Mouse (Mus musculus) ES-Bruce4 (cell line): ENCODE measurements around the gene 3830403N18Rik. TPM values are rescaled to one million over a fixed set of nuclear protein-coding genes. Genes with fewer than 3 reads are reported as not detected.
"Not testable (repeated sequence)": the region's sequence is repeated elsewhere in the genome, so short reads cannot be mapped to it uniquely, and the experiment has no call there.

ENCODE experiments used
- H3K27ac ChIP-seq: 2 replicates; pipeline ENCODE4 v1.5.1; 2012; ENCODE audit warnings: low read length, inconsistent platforms; ENCODE audit not compliant: insufficient read depth
- H3K27me3 ChIP-seq: 2 replicates; pipeline ENCODE4 v1.6.1; 2012; ENCODE audit warnings: mild to moderate bottlenecking, low read length, inconsistent platforms; ENCODE audit not compliant: control insufficient read depth, poor library complexity, insufficient read depth, severe bottlenecking
- H3K36me3 ChIP-seq: 2 replicates; pipeline ENCODE4 v1.6.1; 2012; ENCODE audit warnings: inconsistent platforms, mild to moderate bottlenecking, low read length, moderate library complexity; ENCODE audit not compliant: control insufficient read depth, poor library complexity, insufficient read depth, severe bottlenecking
- H3K4me1 ChIP-seq: one replicate; pipeline ENCODE4 v1.8.1; 2011; ENCODE audit warnings: low read length; ENCODE audit not compliant: control insufficient read depth, insufficient read depth
- H3K4me3 ChIP-seq: 2 replicates; pipeline ENCODE4 v1.5.1; 2011; ENCODE audit warnings: low read depth, mild to moderate bottlenecking, low read length
- H3K9ac ChIP-seq: 2 replicates; pipeline ENCODE4 v1.6.1; 2012; ENCODE audit warnings: low read depth, mild to moderate bottlenecking, inconsistent platforms; ENCODE audit not compliant: poor library complexity, severe bottlenecking
- H3K9me3 ChIP-seq: replicated peaks from 2 replicates; pipeline ENCODE4 v1.6.1; 2012; ENCODE audit warnings: mild to moderate bottlenecking, low read length, inconsistent platforms; ENCODE audit not compliant: control insufficient read depth, poor library complexity, insufficient read depth, severe bottlenecking
- CTCF ChIP-seq: IDR thresholded peaks from one replicate; pipeline ENCODE4 v1.8.1; 2011; ENCODE audit warnings: low read depth, low read length
- EP300 ChIP-seq: IDR thresholded peaks from 2 replicates; pipeline ENCODE4 v1.6.1; 2011; ENCODE audit warnings: low read depth, low read length; ENCODE audit not compliant: insufficient read depth
- POLR2A ChIP-seq: IDR thresholded peaks from one replicate; pipeline ENCODE4 v1.8.1; 2011; ENCODE audit warnings: low read length; ENCODE audit not compliant: insufficient read depth
- polyA plus RNA-seq: library from polyadenylated mRNA; stranded (reverse); fragments of >200 nt; gene quantifications from 2 replicates; pipeline ENCODE4 v1.2.4, GENCODE M21; 2011; ENCODE audit warnings: low read depth; ENCODE audit not compliant: missing spikeins, insufficient read depth, insufficient read length

Gene 3830403N18Rik
- not detected in 2 replicates for polyA plus RNA-seq

- H3K36me3 ChIP-seq, H3K4me3 ChIP-seq, H3K4me1 ChIP-seq, H3K27me3 ChIP-seq, H3K9me3 ChIP-seq, H3K9ac ChIP-seq, H3K27ac ChIP-seq: not testable (repeated sequence)
These were observed at the start of gene 3830403N18Rik for GRCm38 (mm10) chrX:56136336-56136909. TSS of gene 3830403N18Rik (plus strand) at chrX:56136572.

GRCm38 (mm10) chrX:56151396-56151795 is 15.0 kb downstream of the 3830403N18Rik start:
- no peak overlapping the region for H3K9ac ChIP-seq
- H3K4me3 ChIP-seq, result no peak overlapping the region
- no peaks in the 10 kb centered on the region for H3K4me1 ChIP-seq
- no peaks in the 10 kb centered on the region for H3K27me3 ChIP-seq
- no peak for TF ChIP-seq CTCF
- TF ChIP-seq EP300, result no peak
- no peak for TF ChIP-seq POLR2A
- H3K36me3 ChIP-seq, result no peaks in the 10 kb centered on the region
- H3K9me3 ChIP-seq, result no peaks in the 10 kb centered on the region
- no peak overlapping the region for H3K27ac ChIP-seq

GRCm38 (mm10) chrX:56186449-56186848 is 50.1 kb downstream of the 3830403N18Rik start:
- H3K9ac ChIP-seq, H3K4me1 ChIP-seq, H3K9me3 ChIP-seq, H3K4me3 ChIP-seq, H3K27me3 ChIP-seq, H3K36me3 ChIP-seq, H3K27ac ChIP-seq: not testable (repeated sequence)

Other genes starting within 250 kb of the 3830403N18Rik start
- not detected in 2 replicates for gene Gm773, start 76.3 kb downstream of the 3830403N18Rik start, polyA plus RNA-seq
- 4.4 and 6.2 TPM in 2 replicates for gene Zfp449, start 209.8 kb downstream of the 3830403N18Rik start, polyA plus RNA-seq
- gene Smim10l2a, start 238.0 kb downstream of the 3830403N18Rik start, polyA plus RNA-seq, result 3.3 and 3.5 TPM in 2 replicates